Mouse (Mus musculus) heart, adult 18-20 months (tissue): ENCODE data around the gene Ralgapa2. TPM values are rescaled to one million over a fixed set of nuclear protein-coding genes. Genes with fewer than 3 reads are reported as not detected.
A peak's percentile ranks its signal among the peaks of the same experiment; 100 is the strongest.
"Not testable (repeated sequence)": the region's sequence is repeated elsewhere in the genome, so short reads cannot be mapped to it uniquely, and the experiment has no call there.

Experiments used
- DNase-seq, 2 experiments: peaks; one replicate each; pipeline ENCODE4 v3.0.0; 2021 to 2022; ENCODE audit warnings: mixed read lengths in 1 of 2
- total RNA-seq, 2 experiments: library from RNA; stranded (reverse); gene quantifications; 2 replicates each; pipeline ENCODE4 v1.2.3; 2021

The Ralgapa2 gene
- total RNA-seq, 2 experiments from 2014 or later = 38.7 to 41.1 TPM

DNA sequence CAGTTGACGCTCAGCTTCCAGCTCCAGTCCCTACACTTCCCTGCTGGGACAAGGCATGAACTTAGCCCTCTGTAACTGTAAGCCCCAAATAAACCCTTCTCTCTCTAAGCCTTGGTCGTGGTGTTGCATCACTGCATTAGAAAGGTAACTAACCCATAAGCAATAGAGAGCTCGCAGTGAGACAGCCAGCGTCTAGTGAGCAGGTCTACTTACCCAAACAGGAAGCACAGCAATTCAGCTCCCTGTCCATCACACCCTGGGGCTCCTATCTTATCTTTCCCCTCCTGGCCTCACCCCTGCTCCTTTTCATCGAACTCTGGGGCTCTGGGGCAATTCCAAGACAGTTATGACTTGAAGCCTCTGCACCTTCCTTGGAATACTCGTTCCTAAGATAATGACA lies 13.8 kb downstream of the Ralgapa2 start:
- no peak for DNase-seq

DNA sequence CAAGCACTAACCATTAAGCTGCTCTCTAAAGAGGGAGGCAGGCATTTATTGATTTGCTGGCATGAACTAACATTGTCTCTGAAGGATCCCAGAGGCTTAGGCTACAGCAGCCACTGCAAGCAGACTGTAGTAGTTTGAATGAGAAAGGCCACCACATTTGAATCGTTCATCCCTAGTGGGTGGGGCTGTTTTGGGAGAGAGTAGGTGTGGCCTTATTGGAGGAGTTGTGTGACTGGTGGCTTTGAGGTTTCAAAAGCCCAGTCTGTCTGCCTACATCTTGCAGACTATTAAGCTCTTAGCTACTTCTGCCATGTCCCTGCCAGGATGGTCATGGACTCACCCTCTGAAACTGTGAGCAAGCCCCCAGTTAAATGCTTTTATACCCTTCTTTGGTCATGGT lies 15.1 kb downstream of the Ralgapa2 start:
- no peak for DNase-seq

DNA sequence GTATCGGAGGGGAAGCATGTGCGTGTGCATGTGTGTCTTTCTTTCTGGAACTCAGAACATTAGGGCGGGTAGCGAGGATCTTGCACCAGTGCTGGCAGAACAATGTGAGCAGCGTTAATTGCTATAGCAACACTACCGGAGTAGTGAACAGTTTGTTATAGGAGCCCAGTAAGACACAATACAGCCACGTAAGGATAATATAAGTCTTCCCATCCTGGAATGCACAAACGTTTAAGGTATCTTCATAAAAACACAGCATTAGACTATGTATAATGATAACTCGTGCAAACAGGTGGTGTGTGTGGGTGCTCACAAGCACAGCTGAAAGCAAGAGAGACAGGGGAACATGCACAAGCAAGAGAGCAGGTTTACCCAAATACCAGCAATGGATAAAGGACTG lies 16.4 kb downstream of the Ralgapa2 start:
- DNase-seq = no peak

DNA sequence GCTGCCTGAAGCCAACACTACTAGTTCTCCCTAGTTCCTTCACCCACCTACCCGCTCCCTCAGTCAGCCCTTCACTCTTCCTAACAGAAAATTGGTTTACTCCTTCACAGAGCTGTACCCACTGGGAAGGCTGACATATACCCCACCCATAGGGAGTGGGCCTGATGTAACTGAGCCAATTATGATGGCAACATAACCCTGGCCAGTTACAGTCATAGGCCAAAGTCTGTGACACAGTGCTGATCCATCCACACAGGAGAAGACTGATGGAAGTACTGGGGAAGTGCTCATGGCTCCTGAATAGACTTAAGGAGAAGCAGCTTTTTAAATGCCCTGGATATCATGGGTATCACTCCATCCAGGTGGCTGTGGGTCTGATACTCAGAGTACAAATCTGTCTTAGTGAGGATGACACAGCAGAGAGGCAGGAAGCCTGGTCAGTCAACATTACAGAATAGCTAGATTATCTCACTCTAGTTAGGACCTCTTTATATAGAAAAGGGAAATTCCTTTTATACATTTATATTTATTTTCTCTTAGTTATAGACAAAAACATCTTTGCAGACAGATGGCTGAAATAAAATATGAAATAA lies 18.7 kb downstream of the Ralgapa2 start:
- no peak for DNase-seq

DNA sequence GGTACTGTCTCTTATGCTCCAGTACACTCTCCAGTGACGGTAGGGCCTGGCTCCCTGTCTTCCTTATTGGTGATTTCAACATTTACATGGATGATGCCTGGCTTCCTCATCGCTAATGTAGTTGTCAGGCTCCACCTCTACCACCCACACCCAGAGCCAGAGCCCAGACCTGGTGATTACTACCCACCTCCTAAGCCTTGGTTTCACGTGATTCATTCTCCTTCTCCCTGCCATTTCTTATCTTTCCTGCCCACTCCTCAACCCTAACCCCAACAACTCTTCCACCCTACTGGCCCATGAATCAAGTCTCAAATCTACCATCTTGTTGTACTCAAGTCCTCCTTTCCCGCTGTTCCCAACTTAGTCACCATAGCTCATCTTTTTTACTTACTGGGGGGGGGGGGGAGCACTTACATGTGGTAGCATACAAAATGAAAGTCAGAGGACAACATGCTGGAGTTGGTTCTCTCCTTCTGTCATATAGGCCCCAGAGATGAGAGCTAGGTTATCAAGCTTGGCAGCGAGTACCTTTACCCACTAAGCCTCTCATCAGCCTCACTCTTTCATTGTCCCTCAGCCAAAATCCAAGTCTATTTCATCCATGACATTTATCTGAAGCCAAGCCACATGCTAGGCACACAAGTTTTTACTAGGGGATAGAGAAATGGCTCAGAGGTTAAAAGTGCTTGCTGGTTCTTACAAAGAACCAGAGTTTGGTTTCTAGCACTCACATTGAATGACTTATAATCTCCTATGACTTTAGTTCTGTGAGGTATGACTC lies 20.1 kb downstream of the Ralgapa2 start:
- DNase-seq = no peak

DNA sequence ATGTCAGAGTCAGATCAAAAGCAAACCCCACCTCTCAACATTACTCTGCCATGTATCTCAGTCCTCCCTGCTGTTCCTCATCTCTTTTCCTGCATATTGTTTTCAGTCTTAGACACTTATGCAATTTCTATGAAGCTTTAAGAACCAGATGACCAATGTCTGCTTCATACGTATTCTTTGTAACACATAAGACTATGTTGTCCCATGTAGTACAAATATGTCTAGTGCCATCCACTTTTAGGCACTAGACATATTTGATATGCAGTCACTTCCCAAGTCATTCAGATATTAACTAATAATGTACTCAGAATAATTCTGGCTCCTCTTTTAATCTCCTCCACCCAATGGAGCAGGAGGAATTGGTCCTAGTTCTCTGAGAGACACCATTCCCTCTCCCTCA lies 21.2 kb downstream of the Ralgapa2 start:
- no peak for DNase-seq

DNA sequence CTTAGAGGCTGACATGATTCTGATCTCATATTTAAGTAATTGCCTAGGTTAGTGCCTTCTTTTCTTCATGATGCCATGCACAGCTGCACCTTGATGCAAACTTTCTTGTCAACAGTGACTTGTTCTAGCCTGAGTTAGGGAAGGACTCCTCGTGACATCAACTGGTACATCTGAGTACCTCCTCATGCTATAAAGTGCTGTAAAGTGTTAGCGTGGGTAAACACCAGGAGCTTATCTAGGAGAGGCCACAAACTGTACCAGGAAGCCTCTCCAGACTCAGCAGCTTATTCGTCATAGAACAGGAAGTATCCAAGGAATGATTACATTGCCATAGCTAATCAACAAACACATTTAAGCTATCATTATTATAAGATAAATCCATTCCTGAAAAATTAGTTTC lies 23.9 kb downstream of the Ralgapa2 start:
- no peak for DNase-seq

DNA sequence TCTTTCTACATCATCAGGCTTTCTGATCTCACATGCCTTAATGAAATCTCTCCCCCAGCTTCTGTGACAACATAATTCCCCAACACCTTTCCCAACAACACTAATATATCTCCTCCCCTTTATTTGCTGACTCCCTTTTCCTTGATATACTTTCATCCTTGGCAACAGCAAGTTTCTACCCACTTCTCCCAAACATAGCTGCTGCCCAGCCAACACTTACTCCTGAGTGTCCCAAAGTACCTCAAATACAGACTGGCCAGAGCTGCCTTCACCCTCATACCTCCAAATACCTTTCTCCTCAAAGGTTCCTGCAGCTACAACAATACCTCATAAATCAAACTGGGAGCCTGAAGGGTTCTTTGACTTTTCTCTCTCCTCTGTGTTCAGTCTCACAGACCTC lies 29.3 kb downstream of the Ralgapa2 start:
- DNase-seq = no peak

DNA sequence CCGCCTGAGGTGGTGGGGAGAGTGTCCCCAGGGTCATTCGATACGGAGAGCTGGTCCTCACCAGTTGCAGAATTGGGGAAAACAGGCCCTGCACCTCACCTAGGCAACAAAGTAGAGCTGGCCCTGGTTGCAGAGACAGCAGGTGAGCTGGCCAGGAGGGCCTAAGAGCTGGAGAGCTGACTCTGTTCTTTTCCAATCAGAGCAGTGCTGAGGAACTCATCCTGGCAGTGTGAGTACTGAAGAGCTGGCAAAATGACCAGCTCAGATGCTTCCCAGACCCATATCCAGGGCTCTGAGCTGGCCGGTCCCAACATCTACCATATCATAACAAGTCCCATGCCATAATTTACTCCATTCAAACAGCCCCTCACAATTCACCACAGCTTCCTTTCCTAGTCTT lies 34.7 kb downstream of the Ralgapa2 start:
- DNase-seq = no peak

DNA sequence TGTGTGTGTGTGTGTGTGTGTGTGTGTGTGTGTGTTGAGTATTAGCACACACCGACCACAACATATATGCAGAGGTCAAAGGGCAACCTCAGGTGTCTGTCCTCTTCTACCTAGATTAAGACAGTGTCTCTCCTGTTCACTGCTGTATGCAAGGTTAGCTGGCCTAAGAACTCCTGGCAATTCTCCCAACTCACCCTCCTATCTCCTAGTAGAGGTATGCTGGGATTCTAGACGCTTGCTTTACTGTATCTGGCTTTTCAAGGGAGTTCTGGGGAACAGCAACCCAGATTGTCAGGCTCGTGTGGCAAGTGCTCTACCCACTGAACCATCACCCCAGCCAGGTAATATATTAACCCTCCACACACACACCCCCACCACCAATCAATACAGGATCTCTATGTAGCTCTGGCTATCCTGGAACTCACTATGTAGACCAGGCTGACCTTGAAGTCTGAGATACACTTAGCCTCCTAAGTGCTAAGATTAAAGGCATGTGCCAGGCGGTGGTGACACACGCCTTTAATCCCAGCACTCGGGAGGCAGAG lies 35.6 kb downstream of the Ralgapa2 start:
- no peak for DNase-seq

DNA sequence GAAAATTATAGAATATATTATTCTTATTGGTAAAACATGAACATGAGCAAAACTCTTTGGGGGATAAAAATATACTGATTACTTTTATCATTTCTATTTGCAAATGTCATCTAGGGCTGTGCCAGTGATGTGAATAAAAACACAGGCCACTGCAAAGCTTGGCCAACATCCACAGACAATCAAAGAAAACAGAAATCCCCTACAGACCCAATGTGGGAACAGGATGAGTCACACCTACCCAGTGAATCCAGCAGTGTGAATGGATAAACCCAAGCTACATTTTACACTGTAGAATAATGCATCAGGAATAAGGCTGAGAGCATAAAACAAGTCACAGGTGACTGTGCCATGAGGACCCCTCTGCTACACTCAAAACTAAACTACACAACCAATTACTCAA lies 36.1 kb downstream of the Ralgapa2 start:
- DNase-seq = no peak

DNA sequence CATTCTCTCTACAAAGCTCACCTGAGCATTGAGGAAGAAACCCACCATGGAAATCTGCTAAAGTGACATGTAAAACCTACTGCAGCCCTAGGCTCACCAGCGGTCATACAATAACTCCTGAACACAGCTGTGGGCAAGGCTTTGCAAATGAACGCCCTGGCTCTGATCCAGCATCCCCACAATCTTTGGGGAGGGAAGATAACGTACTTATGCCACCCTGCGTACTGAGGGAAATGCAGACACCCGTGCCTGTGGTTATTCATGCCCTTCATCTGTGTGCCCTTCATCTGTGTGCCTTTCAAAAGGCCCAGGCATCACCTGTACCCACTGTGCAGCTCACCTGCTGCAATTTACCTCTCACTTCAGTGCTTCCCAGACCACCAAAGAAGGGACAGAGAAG lies 41.2 kb downstream of the Ralgapa2 start:
- peak; percentile 26 to 31 for DNase-seq

DNA sequence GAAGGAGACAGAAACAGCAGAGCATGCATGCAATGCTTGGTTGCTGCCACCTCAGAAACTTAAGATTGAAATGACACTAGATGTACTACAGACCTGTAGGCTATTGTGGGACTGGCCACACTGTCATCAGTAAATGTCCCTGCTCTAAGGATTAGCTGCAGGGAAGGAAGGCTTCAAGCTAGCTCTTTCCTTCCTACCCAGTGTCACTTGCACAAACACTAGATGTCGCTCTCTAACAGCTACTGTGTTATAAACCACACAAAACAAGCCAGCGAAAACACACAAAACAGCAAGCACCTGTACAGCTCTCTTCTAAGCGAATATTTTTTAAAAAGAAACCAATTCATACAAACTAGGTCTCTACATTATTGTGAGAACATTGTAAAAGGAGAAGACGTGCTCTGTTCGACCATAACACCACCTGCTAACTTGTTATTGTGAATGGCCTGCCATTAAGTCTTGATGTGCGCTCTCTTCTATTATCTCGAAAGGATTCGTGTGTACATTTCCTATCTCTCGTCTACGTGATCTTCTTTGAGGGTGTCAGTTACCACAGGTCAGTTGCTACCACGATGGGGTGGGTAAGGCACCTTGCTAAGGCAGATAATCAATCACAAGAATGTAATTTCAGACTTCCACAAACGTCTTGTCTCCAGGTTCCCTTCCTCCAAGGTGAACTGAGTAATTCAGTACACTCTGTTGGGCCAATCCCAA lies 42.3 kb downstream of the Ralgapa2 start:
- DNase-seq = peak; percentile 16 to 64

DNA sequence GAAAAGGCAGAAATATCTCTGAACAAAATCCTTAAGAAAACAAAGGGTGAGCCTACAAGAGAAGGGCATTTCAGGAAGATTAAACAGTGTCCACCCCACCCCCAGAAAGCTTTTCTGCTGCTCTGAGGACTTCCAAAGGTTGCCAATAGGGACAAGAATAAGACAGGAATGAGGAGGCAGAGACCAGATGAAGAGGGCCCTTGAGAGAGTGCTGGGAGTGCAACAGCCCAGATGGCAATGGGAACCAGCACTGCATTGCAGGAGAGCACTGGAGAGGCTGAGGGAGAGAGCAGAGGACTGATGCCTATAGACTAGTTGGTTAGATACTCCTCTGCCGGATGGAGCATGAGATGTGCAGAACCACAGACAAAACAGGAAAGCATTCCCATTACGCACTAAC lies 43.2 kb downstream of the Ralgapa2 start:
- DNase-seq = no peak

DNA sequence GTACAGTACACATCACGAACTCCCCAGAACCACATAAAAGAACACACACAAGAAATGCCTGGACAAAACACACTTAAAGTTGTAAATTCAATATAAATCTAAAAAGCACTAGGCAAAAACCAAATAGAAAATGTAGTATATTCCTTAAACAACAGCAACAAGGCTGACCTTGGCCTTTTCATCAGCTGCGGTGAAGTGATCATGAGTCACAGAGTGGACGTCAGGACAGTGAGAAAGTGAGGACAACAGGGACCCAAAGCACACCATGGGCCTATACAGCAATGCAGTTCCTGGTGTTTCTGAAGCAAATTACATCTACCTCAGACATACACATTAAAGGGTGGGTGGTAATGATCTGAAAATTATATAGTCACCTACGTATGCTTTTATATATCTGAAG lies 44.1 kb downstream of the Ralgapa2 start:
- DNase-seq = no peak

DNA sequence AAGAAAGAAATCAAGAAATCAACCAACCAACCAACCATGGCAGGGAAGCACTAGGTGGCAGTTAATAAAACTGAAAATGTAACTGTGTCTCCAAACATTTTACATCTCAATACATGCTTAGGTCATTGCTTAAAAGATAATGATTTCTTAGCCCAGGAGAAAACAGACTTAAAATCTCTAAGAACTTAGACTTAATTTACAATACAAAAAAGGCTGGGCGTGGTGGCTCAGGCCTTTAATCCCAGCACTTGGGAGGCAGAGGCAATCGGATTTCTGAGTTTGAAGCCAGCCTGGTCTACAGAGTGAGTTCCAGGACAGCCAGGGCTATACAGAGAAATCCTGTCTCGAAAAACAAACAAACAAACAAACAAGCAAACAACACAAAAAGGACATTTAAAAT lies 45.3 kb downstream of the Ralgapa2 start:
- not testable (repeated sequence) for DNase-seq

DNA sequence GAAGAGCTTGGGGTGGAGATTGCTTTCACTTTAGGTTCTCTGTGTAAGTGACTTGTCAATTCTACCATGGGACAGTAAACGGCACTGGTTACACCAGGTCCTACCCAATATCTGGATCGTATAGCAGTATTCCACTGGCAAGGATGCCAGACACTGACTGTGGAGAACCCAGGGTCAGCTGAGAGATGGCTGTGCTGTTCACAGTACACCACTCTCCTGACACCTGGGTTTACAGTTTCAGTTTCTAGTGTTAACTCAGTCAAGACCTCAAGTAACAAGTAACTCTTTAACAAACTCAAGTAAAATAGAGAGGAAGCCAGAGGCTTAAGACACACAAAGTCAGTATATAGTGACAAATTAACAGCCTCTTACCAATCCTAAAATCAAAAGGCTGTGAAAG lies 54.6 kb downstream of the Ralgapa2 start:
- DNase-seq = no peak

DNA sequence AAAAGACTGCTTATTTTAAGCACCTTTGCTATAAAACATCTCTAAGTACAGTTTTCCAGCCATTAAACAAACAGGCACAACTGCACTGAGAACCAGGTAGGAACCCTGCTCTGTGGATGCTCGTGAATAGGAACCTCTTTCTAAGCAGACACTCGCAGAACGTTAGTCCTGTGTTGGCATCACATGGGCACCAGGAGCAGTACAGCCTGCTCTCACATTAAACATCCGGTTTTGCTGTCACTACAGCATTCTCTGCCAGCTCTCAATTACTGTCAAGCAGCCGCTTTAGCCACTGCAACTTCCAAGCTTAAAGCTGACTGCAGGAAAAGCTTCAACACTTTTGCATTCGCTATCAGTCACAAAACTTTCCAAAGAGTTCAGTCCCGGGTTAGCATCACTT lies 55.5 kb downstream of the Ralgapa2 start:
- DNase-seq = no peak

DNA sequence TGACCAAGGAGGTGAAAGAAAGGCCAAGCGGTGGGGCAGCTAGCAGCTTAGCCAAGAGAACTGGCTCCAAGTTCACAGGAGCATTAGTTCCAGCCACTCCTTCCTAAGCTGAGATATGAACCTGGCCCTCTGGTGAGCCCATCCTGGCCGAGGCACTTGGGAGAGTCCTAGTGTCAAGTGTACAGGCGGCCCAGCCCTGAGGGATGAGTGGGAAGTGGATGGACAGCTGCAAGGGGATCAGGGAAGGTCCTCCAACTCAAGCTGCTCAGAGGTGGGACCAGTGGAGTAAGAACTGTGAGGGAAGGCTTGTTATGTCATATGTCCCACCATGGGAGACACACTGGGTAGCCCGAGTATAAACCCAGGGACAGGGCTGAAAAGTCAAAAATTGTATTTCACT lies 56.1 kb downstream of the Ralgapa2 start:
- DNase-seq = no peak

DNA sequence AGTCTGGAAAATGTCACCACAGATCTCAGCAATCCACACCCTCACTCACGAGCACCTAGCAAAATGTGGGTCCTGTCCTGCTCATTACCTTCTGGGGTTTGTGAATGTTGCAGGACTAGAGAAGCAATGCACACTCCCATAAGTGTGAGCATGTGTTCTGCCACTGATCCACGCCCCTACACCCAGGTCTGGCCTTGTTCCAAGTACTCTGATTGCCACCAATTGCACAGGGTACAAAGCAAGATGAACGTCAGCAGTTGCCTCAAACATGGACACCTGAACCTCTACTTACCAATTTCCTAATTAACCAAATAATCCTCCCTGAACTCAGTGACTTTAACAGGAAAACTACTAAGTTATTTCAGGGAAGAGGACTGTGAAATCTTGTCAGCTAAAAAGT lies 68.1 kb downstream of the Ralgapa2 start:
- DNase-seq = no peak

DNA sequence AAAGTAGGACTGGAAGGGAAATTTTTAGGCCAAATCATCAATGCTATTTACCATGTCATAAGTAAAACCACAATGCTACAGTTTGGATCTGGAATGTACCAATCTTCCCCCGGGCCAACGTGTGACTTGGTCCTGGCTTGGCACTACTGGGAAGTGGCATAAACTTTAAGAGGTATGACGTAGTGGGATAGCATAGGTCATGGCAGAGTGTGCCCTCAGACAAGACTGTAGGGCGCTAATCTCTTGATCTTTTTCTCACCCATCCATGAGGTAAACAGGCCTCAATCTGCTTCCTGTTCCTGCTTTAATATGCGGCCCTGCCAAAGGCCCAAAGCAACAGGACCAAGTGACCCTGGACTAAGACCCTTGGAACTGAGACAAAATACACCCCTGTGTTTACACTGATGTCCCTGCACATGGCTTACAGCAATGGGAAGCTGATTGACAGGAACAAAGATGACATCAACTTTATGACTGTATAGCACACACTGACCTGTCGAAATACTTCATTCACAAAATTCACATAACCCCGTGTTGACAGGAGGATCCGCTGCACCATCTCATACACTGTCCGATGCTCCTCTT lies 68.8 kb downstream of the Ralgapa2 start:
- DNase-seq = no peak

DNA sequence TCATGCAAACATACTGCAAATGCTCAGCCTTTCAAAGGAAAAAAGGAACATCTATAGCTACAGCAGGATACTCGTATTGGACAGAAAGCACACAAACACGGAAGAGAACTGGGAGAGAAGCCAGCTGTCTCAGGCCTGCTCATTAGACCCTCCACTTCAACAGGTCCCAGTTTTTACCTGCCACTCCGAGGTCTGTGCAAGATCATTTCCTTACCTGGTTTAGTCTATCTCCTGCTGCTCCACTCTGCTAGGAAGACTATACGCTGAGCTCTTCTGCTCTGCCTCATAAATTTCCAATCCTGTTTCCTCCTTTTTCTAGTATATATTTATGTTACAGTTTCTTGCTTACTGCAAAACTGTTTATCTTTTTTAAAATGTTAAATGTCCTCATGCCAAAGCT lies 70.4 kb downstream of the Ralgapa2 start:
- DNase-seq = no peak

DNA sequence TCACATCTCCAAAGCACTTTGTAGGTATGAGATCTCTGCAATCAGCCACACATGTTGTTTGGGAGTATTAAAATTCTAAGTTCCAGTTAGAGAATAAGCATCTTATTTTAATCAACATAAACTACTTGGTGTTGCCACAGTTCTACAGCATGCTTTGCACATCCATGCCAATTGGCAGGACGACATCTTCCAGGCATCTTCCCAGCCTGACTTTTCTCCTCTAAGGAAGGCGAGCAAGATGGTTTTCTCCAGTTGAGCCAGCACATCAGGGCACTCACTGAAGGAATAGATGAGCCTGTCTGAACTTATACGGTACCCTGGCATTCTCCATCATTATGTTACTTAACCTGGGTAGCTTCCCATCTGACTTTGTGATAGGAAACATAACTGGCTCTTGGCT lies 83.4 kb downstream of the Ralgapa2 start:
- no peak for DNase-seq
